Mouse (Mus musculus): ENCODE data around the gene Esrp2. TPM values are rescaled to one million over a fixed set of nuclear protein-coding genes. Genes with fewer than 3 reads are reported as not detected.

Esrp2 gene
- polyA plus RNA-seq, 1 experiment from 2014 or later, result 12.7 TPM

DNA sequence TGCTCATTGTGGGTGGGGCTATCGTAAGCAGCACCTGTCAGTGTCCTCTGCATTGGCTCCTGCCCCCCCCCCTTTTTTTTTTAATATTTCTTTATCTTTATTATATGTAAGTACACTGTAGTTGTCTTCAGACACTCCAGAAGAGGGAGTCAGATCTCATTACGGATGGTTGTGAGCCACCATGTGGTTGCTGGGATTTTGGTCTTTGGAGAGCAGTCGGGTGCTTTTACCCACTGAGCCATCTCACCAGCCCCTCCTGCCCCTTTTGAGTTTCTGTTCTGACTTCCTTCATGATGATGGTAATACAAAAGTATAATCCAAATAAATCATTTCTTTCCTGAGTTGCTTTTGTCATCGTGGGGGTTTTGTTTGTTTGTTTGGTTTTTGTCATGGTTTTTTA, 34.5 kb downstream of the Esrp2 start:
- H3K4me3 ChIP-seq (ENCODE audit: low read depth, low read length), result no peak overlapping the region
- H3K9ac ChIP-seq (ENCODE audit: low read depth, low read length), result no peak overlapping the region
- no peak overlapping the region for H3K4me2 ChIP-seq
- no peaks in the 10 kb centered on the region for H3K9me3 ChIP-seq (ENCODE audit: control insufficient read depth, low read length)
- 90% methylated on average over 4 of the region's 4 CpGs for WGBS
- no peak for DNase-seq (ENCODE audit: low spot score)
- H3K27ac ChIP-seq (ENCODE audit: low read depth, low read length), result no peak overlapping the region
- H3K27me3 ChIP-seq (replicated peaks; ENCODE audit: control insufficient read depth, insufficient read depth, low read length), result no peaks in the 10 kb centered on the region
- H3K4me1 ChIP-seq (replicated peaks; ENCODE audit: control insufficient read depth, insufficient read depth, low read length), result no peaks in the 10 kb centered on the region
- H3K36me3 ChIP-seq (ENCODE audit: control insufficient read depth, insufficient read depth, low read length), result peaks cover 10% of the 10 kb centered on the region; the same call in 1 of the 2 replicates
- no peak for ATAC-seq (replicated peaks; ENCODE audit: low FRiP score)

Other genes with a start within 250 kb of the Esrp2 start
- not detected in 2 replicates for gene Nrn1l, start 243.4 kb downstream of the Esrp2 start, polyA plus RNA-seq (2014; fragmentation: Nextera tagmentation; extraction: Ambion mirVana)
- gene Pskh1, start 236.5 kb downstream of the Esrp2 start, polyA plus RNA-seq (2014; fragmentation: Nextera tagmentation; extraction: Ambion mirVana), result 21.4 and 22.8 TPM in 2 replicates
- 1.9 and 3.0 TPM in 2 replicates for gene Ctrl, start 203.1 kb downstream of the Esrp2 start, polyA plus RNA-seq (2014; fragmentation: Nextera tagmentation; extraction: Ambion mirVana)
- gene Psmb10, start 198.5 kb downstream of the Esrp2 start, polyA plus RNA-seq (2014; fragmentation: Nextera tagmentation; extraction: Ambion mirVana), result 142 and 160 TPM in 2 replicates
- gene Lcat, start 193.6 kb downstream of the Esrp2 start, polyA plus RNA-seq (2014; fragmentation: Nextera tagmentation; extraction: Ambion mirVana), result 32.1 and 32.7 TPM in 2 replicates
- 25.6 and 25.8 TPM in 2 replicates for gene Slc12a4, start 170.9 kb downstream of the Esrp2 start, polyA plus RNA-seq (2014; fragmentation: Nextera tagmentation; extraction: Ambion mirVana)
- gene Dpep3, start 157.5 kb downstream of the Esrp2 start, polyA plus RNA-seq (2014; fragmentation: Nextera tagmentation; extraction: Ambion mirVana), result not detected in 2 replicates
- 24.0 and 25.0 TPM in 2 replicates for gene Dus2, start 145.6 kb downstream of the Esrp2 start, polyA plus RNA-seq (2014; fragmentation: Nextera tagmentation; extraction: Ambion mirVana)
- gene Dpep2nb, start 131.0 kb downstream of the Esrp2 start, polyA plus RNA-seq (2014; fragmentation: Nextera tagmentation; extraction: Ambion mirVana), result not detected in 2 replicates
- 22.3 and 22.5 TPM in 2 replicates for gene Ddx28, start 125.1 kb downstream of the Esrp2 start, polyA plus RNA-seq (2014; fragmentation: Nextera tagmentation; extraction: Ambion mirVana)
- 5.3 and 6.2 TPM in 2 replicates for gene Nfatc3, start 78.1 kb downstream of the Esrp2 start, polyA plus RNA-seq (2014; fragmentation: Nextera tagmentation; extraction: Ambion mirVana)
- 9.2 and 9.6 TPM in 2 replicates for gene Pla2g15, start 13.4 kb upstream of the Esrp2 start, polyA plus RNA-seq (2014; fragmentation: Nextera tagmentation; extraction: Ambion mirVana)
- gene Slc7a6, start 31.9 kb upstream of the Esrp2 start, polyA plus RNA-seq (2014; fragmentation: Nextera tagmentation; extraction: Ambion mirVana), result 46.3 and 52.5 TPM in 2 replicates
- gene Slc7a6os, start 74.0 kb upstream of the Esrp2 start, polyA plus RNA-seq (2014; fragmentation: Nextera tagmentation; extraction: Ambion mirVana), result 34.8 and 36.5 TPM in 2 replicates
- gene Prmt7, start 74.0 kb upstream of the Esrp2 start, polyA plus RNA-seq (2014; fragmentation: Nextera tagmentation; extraction: Ambion mirVana), result 65.1 and 75.7 TPM in 2 replicates
- 1.3 and 2.2 TPM in 2 replicates for gene Smpd3, start 201.0 kb upstream of the Esrp2 start, polyA plus RNA-seq (2014; fragmentation: Nextera tagmentation; extraction: Ambion mirVana)